Mouse (Mus musculus) mouse embryonic stem cell (cell line): Measurements from ENCODE around the gene Afmid.

Source experiments
- in situ Hi-C, 2 experiments: fragments of 300-500 bp; cut with MboI; formaldehyde crosslinking; loops; 1 replicate in 1 of 2; 3 replicates in 1 of 2; pipeline ENCODE4 v1.14.3; 2019 to 2020; ENCODE audit warnings: low sequenced_read_pairs in 2 of 2, low pct_unique_long_range_greater_than_20kb in 1 of 2, mixed read lengths in 1 of 2; ENCODE audit not compliant: unreplicated experiment in 1 of 2

The Afmid gene

GRCm38 (mm10) chr11:117836306-117836705 lies 10.6 kb downstream of the Afmid start:
- in situ Hi-C loops: no loop called here

- in situ Hi-C loops: no loop called here
These were observed 12.8 kb downstream of the Afmid start for GRCm38 (mm10) chr11:117838572-117838971.

DNA sequence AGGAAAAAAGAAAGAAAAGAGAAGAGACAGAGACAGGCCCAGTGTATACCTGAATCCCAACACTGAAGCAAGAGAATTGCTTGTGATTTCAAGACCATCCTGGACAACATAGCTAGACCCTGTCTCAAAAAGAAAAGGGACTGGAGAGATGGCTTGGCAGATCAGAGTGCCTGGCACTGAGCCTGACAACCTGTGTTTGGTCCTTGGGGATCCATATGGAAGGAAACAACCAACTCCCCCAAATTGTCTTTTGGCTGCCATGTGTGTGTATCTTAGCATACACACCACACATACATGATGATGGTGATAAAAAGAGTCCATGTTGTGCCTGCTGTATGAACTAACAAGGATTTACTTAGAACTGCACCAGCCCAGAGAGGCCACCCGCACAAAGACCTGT lies 13.3 kb downstream of the Afmid start:
- in situ Hi-C loops: no loop called here

- in situ Hi-C loops: no loop called here
These were observed 15.2 kb downstream of the Afmid start for GRCm38 (mm10) chr11:117840910-117841309.

DNA sequence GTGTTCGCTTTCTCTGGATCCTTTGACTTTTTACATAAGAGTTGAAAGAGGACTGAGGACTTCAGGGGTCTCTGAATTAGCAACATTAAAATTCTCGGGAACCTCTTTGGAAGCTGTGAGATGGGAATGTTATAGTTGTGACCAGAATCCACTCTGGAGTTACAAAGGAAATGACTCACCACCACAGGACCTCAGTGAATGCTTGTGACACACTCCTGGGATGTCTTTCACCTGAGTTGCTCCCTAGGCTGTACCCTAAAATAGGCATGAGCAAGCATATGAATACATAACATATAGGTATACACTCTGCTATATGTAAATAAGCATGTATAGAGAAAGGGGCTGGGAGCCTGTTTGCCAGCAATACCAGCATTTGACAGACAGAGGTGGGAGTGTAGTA lies 17.7 kb downstream of the Afmid start:
- in situ Hi-C loops: no loop called here

DNA sequence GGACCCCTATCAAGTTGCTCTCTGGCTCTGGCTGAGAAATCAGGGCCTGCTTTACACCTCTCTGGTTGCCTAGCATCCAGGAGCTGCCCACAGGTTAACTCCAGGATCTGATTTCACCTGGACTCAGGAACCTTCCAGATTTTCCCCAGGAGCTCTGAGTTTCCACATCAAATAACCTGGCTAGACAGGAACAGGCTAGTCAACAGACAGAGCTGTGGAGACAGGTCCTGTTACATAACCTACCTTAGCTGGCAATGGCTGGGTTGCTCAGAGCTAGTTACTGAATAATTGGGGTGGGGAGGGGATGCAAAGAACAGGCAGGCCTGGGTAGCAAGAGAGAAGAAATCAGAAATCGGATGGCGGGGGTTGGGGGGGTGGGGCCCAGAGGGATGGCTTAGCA lies 19.3 kb downstream of the Afmid start:
- in situ Hi-C loops: no loop called here

GRCm38 (mm10) chr11:117845651-117846050 lies 19.9 kb downstream of the Afmid start:
- in situ Hi-C loops: no loop called here

DNA sequence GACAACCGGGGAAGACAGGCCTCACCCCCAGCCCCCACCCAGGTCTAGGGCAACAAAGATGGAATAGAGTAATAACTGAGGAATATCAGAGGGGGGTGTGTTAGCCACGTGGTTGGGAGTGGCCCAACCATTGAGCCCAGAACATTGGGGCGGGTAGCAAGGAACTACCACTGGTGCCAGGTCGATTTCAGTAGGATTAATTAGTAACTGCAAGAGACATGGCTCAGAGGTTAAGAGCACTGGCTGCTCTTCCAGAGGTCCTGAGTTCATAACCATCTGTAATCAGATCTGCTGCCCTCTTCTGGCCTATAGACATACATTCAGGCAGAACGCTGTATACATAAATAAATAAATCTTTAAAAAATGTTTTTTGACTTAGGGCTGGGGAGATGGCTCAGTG lies 20.9 kb downstream of the Afmid start:
- in situ Hi-C loops: no loop called here

DNA sequence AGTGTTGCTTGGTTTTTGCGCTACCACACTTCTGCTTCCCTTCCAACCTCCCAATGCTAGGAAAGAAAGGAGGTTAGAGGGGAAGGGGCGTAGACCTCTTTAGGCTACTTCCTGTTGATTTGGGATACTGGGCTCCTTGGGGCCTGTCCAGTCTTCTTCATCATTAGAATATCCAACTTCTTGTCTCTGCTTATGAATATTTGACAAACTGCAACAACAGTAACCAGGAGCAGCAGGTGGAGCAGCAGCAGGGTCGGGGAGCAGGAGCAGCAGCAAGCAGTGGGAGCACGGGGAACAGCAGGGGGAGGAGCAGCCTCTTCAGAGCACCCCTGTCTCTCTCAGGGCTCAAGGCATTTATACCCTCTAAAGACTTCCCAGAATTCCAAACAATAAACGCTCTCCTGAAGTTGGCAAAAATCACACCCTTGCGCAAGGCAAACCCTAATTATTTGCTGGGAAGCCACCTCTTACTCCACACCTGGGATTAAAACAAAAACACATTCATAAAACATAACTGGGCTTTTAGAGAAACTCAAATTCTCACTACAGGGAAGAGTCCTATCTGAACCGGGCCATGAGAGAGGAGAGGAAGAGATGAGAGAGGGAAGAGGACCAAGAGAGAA lies 22.0 kb downstream of the Afmid start:
- in situ Hi-C loops: no loop called here

DNA sequence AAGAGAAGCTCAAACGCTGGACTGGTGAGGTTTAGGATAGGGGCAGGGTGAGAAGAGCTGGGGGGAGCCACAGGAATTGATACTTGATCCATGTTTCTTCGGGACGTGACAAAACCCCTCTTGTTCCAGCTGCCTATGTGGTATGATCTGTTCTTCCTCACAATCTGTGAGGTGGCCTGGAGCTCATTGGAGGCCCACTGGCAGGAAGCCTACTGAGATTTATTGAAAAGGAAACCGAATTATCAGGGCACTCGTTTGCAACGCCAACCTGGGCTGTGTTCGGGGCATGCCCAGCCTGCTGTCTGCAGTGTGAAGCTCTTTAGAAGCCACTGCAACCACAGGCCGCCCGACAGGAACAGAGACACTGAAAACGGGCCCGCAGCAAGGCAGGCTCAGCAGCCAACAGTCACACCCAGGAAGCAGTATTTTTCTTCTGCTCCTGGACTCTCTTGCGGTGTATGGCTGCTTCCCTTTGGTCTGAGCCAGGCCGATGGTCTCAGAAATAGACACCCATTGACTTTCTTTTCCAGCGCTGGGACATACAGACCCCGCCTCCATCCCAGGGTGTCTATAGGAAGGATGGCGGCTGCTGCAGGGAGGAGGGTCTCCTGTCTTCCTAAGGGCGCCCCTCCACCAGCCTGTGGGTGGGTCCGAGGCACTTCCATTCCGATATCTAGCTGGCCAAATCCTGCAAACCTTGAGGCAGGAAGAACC lies 22.7 kb downstream of the Afmid start:
- in situ Hi-C loops: no loop called here

- in situ Hi-C loops: no loop called here
These were observed 23.4 kb downstream of the Afmid start, which contains the start of gene Birc5 for GRCm38 (mm10) chr11:117848985-117849671. Gene Birc5, plus strand, starts transcription at chr11:117849251.

GRCm38 (mm10) chr11:117852875-117853274 lies 27.2 kb downstream of the Afmid start:
- in situ Hi-C loops: no loop called here

DNA sequence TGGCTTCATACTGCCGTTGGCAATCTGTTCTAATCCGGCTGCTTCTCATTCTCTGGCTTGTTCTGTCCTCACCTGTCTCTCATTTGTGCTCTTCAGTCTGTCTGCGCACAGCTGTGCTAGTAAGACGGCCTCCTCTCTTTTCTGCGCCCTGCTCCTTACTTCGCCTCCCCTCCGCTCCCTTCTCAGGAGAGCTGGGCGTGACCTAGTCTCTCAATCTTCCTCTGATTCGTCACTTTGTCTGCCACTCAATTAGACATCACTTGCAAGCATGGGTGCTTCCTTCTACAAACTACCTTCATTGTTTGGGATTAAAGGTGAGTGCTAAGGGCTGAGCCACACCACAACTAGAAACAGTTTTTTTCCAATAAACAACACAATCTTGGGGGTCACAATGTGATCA lies 28.5 kb downstream of the Afmid start:
- in situ Hi-C loops: no loop called here

DNA sequence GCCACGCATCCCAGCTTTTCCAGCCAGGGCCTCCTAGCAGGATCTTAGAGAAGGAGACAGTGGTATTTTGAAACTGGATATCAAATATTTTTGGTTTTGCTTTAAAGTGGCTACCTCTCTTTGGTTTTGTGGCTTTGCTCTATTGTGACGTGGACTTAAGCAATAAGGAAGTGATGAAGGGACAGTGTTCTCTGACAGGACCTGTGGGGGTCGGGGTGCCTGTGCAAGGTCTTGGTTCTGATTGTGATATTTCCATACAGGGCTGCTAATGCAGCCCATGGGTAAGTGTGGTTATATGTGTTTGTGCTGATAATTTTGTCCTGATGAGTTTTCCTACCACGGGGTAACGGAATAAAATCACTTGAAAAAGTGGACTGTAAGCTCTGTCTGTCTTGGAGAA lies 29.6 kb downstream of the Afmid start:
- in situ Hi-C loops: no loop called here

- in situ Hi-C loops: no loop called here
These were observed 30.3 kb downstream of the Afmid start for GRCm38 (mm10) chr11:117855975-117856374.

DNA sequence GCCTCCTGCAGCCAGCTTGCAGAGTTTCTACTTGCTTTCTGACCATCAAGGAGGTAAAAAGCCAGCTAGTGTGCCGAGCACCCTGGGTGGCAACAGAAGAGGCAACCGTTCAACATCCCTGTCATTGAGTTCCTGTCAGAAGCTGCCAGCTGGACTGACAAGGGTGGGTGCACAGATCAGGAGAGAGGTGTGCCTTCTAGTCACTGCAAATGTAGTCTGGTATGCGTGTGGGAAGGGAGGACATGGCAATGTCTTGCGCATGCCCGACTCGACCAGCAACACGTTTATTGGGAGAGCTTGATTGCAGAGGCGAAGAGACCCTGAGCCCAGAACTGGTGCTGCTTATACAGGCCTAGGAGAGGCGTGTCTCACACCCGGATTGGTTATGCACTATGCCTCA lies 31.7 kb downstream of the Afmid start:
- in situ Hi-C loops: no loop called here

GRCm38 (mm10) chr11:117858392-117858791 lies 32.7 kb downstream of the Afmid start:
- in situ Hi-C loops: no loop called here

GRCm38 (mm10) chr11:117860601-117861000 lies 34.9 kb downstream of the Afmid start, which contains the start of gene Tmem235:
Gene Tmem235, plus strand, starts transcription at chr11:117860752.
- in situ Hi-C loops: no loop called here

- in situ Hi-C loops: no loop called here
These were observed 37.6 kb downstream of the Afmid start for GRCm38 (mm10) chr11:117863174-117863856.
